Mouse (Mus musculus): Measurements from ENCODE around the gene Dtnb.

The Dtnb gene

GRCm38 (mm10) chr12:3732623-3733265 is 160.6 kb downstream of the Dtnb start:
- DNase-seq (ENCODE audit: extremely low spot score, low spot score) = no peak

DNA sequence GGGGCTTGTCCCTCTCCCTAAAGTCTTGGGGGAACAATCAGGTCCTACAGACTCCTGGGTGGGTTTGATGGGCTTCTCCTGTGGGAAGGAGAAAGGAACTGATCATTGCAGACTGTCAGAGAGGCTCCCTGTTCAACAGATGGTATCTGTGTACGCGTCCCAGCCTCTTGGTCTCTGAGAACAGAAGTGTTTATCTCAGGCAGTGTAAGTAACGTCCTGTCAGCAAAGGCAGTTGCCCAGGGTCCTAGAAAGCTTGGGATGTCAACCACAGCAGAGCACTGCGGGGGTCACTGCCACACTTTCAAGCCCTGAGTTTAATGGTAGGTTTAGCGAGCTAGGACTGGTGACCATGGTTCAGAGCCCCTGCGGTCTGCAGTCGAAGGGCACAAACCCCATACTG is 161.1 kb downstream of the Dtnb start:
- no peak for DNase-seq (ENCODE audit: extremely low spot score, low spot score)

- no peak for DNase-seq (ENCODE audit: extremely low spot score, low spot score)
Observed at GRCm38 (mm10) chr12:3737009-3737408, 164.8 kb downstream of the Dtnb start.

- no peak for DNase-seq (ENCODE audit: extremely low spot score, low spot score)
Observed at GRCm38 (mm10) chr12:3738741-3739529, 166.8 kb downstream of the Dtnb start.

DNA sequence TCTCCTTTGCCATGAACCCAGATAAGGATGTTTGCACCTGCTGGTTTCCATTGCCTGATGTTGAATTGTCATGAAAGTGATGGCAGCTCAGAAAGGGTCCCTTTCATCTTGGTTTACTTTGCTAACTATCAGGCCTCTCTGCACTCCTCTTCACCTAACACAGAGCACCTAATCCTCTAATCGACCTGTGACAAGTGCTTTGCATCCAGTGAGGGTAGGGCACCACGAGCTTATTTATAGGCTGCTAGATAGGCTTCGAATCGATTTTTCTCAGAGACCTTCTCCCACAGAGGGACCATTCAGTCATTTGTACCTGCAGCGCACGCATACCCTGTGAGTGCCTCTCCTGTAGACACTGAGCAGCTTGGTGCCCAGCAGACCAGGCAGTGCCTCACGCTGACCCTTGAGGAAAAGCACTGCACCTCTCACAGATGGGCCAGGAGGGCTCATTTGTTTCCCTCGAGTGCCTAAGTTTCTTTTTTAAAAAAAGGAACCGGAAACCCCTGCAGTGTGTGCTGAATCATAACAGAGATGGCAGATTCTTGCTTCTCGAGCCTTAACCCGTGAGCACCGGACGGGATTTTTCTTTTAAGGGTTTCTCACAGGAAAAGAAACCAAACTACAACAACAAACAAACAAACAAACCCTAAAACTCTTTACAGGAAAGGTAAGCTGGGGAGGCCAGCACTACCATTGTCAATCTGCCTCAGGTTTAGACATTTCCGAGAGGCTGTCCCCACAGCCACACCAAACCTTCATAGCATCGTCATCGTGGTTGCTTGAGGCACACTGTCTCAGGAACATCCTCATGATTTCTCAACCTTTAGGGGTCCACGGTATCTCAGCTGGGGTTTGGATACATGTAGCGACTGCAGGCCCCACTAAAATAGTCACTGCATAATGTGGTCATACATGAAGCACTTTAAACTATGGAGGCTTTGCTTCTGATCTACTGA is 167.8 kb downstream of the Dtnb start:
- no peak for DNase-seq (ENCODE audit: extremely low spot score, low spot score)

- DNase-seq (ENCODE audit: extremely low spot score, low spot score) = no peak
Observed at GRCm38 (mm10) chr12:3740705-3741081, 168.5 kb downstream of the Dtnb start.

- DNase-seq (ENCODE audit: extremely low spot score, low spot score) = no peak
Observed at GRCm38 (mm10) chr12:3745432-3746105, 173.4 kb downstream of the Dtnb start.

- DNase-seq (ENCODE audit: extremely low spot score, low spot score) = no peak
Observed at GRCm38 (mm10) chr12:3746369-3746768, 174.2 kb downstream of the Dtnb start.

DNA sequence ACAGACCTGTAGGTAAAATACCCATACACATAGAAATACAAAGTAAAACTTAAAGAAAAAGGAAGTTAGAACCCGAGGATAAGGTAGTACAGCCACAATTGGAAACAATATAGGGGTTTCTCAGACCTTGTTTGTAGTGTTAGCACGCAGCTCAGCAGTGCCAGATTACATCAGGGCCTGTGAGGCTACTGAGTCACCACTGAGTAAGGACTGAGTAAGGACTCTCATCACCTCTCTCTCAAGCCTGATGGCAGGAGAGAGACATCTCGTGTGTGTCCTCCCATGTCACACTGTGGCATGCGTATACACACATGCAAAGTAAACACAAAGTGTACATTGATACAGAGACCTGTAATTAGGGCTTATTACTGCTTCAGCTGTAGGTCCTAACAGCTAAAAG is 175.4 kb downstream of the Dtnb start:
- DNase-seq (ENCODE audit: extremely low spot score, low spot score) = no peak

GRCm38 (mm10) chr12:3755522-3755921 is 183.3 kb downstream of the Dtnb start:
- no peak for DNase-seq (ENCODE audit: extremely low spot score, low spot score)

- no peak for DNase-seq (ENCODE audit: extremely low spot score, low spot score)
Observed at GRCm38 (mm10) chr12:3756216-3756615, 184.0 kb downstream of the Dtnb start.

GRCm38 (mm10) chr12:3758127-3758526 is 185.9 kb downstream of the Dtnb start:
- no peak for DNase-seq (ENCODE audit: extremely low spot score, low spot score)

- DNase-seq (ENCODE audit: extremely low spot score, low spot score) = no peak
Observed at GRCm38 (mm10) chr12:3759419-3759818, 187.2 kb downstream of the Dtnb start.

GRCm38 (mm10) chr12:3760876-3761590 is 188.9 kb downstream of the Dtnb start:
- no peak for DNase-seq (ENCODE audit: extremely low spot score, low spot score)

- DNase-seq (ENCODE audit: extremely low spot score, low spot score) = no peak
Observed at GRCm38 (mm10) chr12:3761591-3762295, 189.6 kb downstream of the Dtnb start.

DNA sequence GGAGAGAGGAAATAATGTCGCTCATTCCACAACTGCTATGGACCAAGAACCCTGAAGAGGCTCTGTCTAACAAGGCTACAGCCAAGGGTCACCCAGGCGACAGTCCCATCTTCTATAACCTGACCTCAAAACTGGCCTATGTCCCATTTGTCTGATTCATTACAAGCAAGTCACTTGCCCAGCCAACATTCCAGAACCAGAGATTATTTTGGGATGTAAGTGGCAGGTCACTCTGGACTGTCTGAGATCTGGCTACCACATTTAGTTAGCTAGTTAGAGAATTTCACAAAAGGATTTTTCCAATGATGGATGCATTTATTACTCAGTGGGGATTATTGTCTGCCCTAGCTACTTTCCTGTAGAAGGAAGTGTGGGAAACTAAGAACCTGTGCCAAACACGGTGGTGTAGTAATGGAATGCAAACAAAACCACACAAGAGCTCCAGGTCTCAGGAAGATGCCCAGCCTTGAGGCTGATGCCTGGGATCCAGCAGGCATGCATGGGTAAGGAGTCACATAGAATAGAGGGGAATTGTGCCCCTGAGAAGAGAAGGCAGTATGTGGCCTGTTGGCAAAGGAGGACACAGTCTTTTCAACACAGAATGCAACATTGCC is 192.1 kb downstream of the Dtnb start:
- no peak for DNase-seq (ENCODE audit: extremely low spot score, low spot score)

- DNase-seq (ENCODE audit: extremely low spot score, low spot score) = no peak
Observed at GRCm38 (mm10) chr12:3767360-3767759, 195.2 kb downstream of the Dtnb start.

DNA sequence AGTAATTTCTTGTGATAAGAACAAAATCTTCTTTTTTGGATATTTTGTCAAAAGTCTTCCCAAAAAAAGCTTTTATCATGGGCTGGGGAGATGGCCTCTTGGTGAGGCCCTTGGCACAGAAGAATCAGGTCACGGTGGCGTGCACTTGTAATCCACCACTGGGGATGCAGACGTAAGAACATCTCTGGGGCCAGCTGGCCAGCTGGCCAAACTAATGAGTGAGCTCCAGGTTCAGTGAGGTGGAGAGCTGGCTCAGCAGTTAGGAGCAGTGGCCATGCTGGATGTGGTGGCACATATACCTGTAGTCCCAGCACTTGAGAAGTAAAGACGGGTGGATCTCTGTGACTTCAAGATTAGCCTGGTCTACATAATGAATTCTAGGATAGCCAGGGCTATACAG is 196.2 kb downstream of the Dtnb start:
- DNase-seq (ENCODE audit: extremely low spot score, low spot score) = no peak

DNA sequence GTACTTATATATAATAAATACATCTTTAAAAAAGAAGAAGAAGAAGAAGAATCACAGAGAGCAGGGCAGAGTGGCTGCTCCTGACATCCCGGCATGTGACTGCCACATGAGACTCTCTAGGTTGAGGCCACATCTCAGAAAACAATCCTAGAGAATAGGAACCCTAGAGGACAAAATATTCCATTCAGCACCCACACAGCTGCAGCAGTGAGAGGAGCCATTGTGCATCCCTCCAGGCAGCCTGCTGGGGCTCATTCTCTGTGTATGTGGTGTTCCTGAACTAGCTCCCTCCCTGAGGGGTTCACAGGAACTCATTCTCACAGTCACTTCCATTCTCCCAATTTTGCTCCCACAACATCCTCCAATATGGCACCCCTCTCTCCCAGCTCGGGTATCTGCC is 198.4 kb downstream of the Dtnb start:
- no peak for DNase-seq (ENCODE audit: extremely low spot score, low spot score)

DNA sequence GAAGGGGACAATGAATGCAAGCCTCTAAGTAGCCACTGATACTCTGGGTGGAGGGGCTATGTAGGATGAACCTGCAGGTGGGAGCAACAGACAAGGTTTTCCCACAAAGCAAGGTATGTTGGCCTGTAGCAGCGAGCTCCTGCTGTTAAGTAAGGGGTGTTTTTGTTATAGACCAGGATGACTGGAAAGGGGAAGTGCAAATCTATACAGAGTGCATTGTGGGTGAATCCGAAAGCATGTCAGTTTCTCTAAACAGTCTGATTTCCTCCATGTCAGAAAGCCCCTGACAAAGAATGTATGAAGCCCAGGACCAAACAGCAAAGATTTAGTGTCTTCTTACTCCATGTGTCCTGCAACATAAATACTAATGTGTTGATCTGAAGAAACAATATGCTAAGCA is 198.9 kb downstream of the Dtnb start:
- DNase-seq (ENCODE audit: extremely low spot score, low spot score) = no peak
